Mouse (Mus musculus): Measurements from ENCODE around the gene Med29.

DNA sequence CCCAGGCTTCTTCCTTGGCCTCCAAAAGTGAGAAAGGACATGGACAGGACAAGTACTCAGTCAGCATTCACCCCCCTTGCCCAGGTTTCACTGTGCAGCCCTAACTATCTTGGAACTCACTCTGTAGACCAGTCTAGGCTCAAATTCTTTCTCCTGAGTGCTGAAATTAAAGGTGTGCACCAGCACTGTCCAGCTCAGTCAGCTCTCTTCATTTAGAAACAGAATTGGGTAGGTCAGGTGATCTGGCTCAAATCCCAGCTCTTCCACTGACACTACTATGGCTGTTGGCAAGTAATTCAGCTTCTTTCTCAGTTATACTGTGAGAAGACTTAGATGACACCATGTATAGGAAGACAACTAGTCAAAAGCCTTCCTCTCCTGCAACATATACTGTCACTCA, 35.2 kb upstream of the Med29 start:
- TF ChIP-seq CTCF (IDR thresholded peaks at IDR 0.05; ENCODE audit: control insufficient read depth, insufficient read depth, insufficient read length), result no peak
- TF ChIP-seq MAX (IDR thresholded peaks at IDR 0.05), result no peak
- no peak for TF ChIP-seq USF1 (IDR thresholded peaks at IDR 0.05; ENCODE audit: low read depth)
- TF ChIP-seq MYOG (IDR thresholded peaks at IDR 0.05; ENCODE audit: control insufficient read depth, extremely low read depth, insufficient read length), result no peak
- no peak for TF ChIP-seq MYOD1 (IDR thresholded peaks at IDR 0.05; ENCODE audit: control insufficient read depth, insufficient read length, low read depth)
- TF ChIP-seq CEBPB (IDR thresholded peaks at IDR 0.05; ENCODE audit: low read depth), result no peak
- TF ChIP-seq FOSL1 (IDR thresholded peaks at IDR 0.05; ENCODE audit: insufficient read depth, low read length, poor library complexity, severe bottlenecking), result no peak

Data from C2C12 (cell line).